Mouse (Mus musculus): ENCODE measurements around the gene Vps8. TPM values are rescaled to one million over a fixed set of nuclear protein-coding genes. Genes with fewer than 3 reads are reported as not detected.
A peak's percentile ranks its signal among the peaks of the same experiment; 100 is the strongest.

Gene Vps8
- total RNA-seq, 2 experiments from 2014 or later = 56.7 to 56.8 TPM

DNA sequence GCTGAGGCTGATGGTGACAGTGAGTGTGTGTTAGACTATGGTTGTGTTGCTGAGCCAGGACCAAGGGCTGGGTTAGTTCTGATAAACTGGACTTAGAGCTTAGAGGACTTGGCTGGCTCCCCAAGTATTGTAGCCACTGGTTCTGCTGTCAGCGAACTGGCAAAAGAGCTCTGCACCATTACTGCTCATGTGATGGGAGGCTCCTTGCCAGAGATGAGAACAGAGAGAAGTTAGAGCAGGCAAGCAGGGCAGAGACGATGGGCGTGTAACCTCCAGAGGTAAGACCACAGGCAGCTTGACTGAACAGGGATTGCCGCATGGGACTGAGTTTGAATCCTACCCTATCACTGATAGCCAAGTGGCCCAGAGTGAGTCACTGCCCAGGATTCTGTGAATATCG is 220.0 kb downstream of the Vps8 start:
- DNase-seq (ENCODE audit: extremely low spot score in 1 of 2, low spot score in 2 of 2) = no peak
- H3K27ac ChIP-seq = peak overlapping the region; percentile 79; the same call in 1 of the 2 replicates
- TF ChIP-seq CTCF (IDR thresholded peaks at IDR 0.05) = no peak
- no peak overlapping the region for H3K4me3 ChIP-seq
- intact Hi-C loops (cut with DNase I) = no loop called here

DNA sequence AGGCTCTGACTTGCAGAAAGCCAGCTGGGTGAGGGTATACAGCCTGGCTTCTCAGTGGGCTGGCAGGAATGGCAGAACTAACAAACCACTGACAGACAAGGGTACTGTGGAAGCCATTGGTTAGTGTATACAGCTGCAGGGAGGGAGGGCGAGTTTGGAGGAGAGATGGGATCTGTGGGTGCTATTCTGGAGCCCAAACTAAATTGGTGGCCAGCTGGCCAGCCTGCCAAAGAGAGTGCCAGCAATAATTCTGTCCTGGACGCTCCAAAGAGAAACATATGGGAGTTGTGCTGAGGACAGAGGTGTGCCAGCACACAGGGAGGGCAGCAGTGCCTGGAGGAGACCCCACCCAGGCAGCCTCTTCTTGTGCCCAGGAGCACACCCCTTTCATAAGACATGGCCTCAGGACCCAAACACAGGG is 220.7 kb downstream of the Vps8 start:
- intact Hi-C loops (cut with DNase I) = no loop called here
- DNase-seq (ENCODE audit: extremely low spot score in 1 of 2, low spot score in 2 of 2) = no peak
- Histone ChIP-seq H3K27ac (peak overlapping the region; percentile 79), H3K4me3 (no peak overlapping the region)
- TF ChIP-seq CTCF (IDR thresholded peaks at IDR 0.05) = no peak

DNA sequence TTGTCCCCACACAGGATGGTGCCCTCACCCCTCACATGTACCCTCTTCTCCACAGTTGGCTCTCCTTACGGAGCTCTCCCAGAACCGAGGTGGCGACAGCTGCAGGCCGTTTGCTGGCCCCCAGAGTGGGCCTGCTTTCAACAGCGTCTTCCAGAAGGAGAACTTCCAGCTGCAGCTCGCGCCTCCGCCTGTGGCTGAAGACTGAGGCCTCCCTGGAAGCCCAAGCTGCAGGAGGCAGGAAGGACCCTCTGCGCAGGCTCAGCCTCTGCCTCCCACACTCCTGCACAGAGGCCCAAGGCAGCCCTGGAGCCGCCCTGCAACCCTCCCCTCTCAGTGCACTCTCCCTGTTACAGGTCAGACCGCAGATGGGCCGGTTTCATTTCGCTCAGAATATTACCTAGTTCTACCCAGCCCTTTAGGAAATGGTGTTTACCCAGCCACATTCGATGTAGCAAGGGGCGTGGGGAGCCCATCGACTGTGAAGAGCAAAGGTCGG is 221.2 kb downstream of the Vps8 start:
- peak in 1 of 2 experiments; percentile 43 for DNase-seq (ENCODE audit: extremely low spot score in 1 of 2, low spot score in 2 of 2)
- intact Hi-C loops (cut with DNase I) = no loop called here
- Histone ChIP-seq H3K27ac (peak overlapping the region; percentile 79), H3K4me3 (no peak overlapping the region)
- no peak for TF ChIP-seq CTCF (IDR thresholded peaks at IDR 0.05)

DNA sequence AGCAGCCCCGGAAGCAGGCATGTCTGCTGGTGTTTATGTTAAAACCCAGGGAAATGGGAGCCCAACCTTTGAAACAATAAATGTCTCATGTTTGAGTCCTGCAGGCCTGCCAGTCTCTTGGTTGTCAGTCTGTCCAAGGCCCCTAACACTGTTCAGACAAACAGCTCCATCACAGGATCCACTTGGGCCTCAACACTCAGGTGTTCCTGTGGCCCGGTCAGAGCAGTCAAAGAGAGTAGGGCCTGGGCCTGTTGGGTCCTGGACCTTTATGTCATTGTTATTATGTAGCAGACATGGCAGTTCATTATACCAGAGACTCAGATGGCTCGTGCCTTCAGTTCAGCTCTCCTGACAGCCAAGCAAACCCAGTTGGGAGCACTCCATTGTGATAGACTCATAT is 221.7 kb downstream of the Vps8 start:
- intact Hi-C loops (cut with DNase I) = no loop called here
- TF ChIP-seq CTCF (IDR thresholded peaks at IDR 0.05) = no peak
- peak overlapping the region; percentile 79; the same call in 1 of the 2 replicates for H3K27ac ChIP-seq
- H3K4me3 ChIP-seq = no peak overlapping the region
- no peak for DNase-seq (ENCODE audit: extremely low spot score in 1 of 2, low spot score in 2 of 2)

DNA sequence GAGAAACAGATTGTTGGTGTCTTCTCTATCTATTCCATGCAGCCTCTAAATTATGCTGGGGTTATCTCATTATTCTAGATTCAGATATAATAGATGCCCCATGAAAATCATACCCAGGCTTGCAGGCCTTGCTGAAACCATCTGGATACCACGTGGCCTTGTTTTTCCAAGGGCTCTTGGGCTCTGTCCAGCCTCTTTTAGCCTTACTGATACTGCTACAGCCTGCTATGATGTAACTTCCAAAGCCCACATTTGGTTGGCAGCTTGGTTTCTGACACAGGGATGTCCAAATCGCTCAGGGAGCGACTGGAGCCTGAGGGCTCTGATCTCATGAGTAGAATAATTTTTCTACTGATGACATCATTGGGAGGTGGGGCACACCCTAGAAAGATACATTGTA is 223.0 kb downstream of the Vps8 start:
- intact Hi-C loops (cut with DNase I) = no loop called here
- H3K27ac ChIP-seq = no peak overlapping the region
- TF ChIP-seq CTCF (IDR thresholded peaks at IDR 0.05) = no peak
- no peak for DNase-seq (ENCODE audit: extremely low spot score in 1 of 2, low spot score in 2 of 2)
- no peak overlapping the region for H3K4me3 ChIP-seq

DNA sequence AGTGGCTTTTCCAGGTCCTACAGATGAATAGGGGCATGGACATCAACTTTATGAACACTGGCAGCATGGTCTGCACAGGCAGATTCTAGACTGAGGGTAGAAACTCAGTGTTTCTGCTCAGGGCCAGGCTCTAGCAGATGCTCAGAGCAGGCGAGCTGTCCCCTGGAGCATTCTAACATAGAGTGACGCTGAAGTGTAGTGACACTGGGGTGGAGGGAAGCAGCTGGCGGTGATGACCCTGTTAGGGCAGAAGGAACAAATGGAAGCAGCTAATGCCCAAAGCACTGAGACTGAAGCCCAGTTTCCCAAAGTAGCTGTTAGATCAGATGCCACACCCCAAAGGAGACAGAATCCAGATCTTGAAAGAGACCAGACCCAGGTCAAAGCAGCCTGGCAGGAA is 223.6 kb downstream of the Vps8 start:
- no peak for DNase-seq (ENCODE audit: extremely low spot score in 1 of 2, low spot score in 2 of 2)
- intact Hi-C loops (cut with DNase I) = no loop called here
- TF ChIP-seq CTCF (IDR thresholded peaks at IDR 0.05) = no peak
- no peak overlapping the region for H3K4me3 ChIP-seq
- H3K27ac ChIP-seq = no peak overlapping the region

DNA sequence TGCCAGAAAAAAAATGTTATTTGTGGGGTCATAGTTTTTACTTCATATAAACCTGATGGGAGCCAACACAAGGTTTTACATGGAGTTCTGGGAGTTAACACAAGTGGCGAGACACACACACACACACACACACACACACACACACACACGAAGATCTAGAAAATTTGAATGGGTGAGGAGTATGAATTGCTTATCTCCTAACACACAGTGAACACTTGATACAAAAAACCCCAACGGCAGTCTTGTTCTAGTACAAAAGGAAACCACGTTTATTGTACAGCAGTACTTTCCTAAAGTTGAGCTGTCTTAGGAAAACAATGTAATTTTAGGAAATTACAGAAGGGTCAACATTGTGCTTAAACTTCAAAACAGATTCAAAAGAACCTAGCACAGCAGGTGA is 225.9 kb downstream of the Vps8 start:
- intact Hi-C loops (cut with DNase I) = no loop called here
- no peak overlapping the region for H3K27ac ChIP-seq
- no peak for DNase-seq (ENCODE audit: extremely low spot score in 1 of 2, low spot score in 2 of 2)
- H3K4me3 ChIP-seq = no peak overlapping the region
- TF ChIP-seq CTCF (IDR thresholded peaks at IDR 0.05) = no peak

DNA sequence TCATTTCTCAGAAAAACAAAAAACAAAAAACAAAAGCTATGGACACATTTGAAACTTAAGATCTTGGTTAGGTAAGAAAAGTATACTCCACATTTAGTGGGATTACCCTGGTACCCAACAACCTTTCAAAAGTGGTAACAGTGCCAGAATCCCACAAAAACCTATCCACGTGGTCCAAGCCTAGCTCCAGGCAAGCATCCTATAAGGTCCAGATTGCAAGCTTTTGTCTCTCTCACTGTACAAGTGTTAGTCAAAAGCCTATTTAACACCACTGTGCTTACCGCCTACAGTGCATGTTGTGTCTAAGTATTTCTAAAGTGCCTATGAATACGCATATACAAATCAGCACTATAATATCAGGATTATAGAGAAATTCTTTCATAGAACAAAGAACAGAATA is 227.4 kb downstream of the Vps8 start:
- Histone ChIP-seq H3K27ac (no peak overlapping the region), H3K4me3 (no peak overlapping the region)
- no peak for DNase-seq (ENCODE audit: extremely low spot score in 1 of 2, low spot score in 2 of 2)
- intact Hi-C loops (cut with DNase I) = no loop called here
- no peak for TF ChIP-seq CTCF (IDR thresholded peaks at IDR 0.05)

DNA sequence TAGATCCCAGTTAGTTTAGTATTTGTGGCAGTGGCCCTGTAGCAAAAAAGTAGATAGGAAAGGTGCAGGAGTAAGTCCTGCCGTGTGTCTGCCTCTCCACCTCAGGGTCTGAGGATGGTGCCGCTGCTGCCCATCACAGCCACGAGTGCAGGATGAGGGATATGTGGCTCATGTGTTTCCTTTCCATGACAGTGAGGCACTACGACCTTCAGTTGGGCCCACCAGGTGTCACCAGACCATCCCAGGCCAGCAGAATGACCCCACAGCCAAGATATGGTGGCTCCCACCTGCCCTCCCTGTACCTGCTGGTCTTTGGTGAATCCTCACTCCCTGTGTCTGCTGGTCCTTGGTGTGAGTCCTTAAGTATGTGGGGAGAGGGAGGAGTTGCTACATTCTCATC is 228.2 kb downstream of the Vps8 start:
- H3K27ac ChIP-seq = no peak overlapping the region
- intact Hi-C loops (cut with DNase I) = no loop called here
- TF ChIP-seq CTCF (IDR thresholded peaks at IDR 0.05) = no peak

DNA sequence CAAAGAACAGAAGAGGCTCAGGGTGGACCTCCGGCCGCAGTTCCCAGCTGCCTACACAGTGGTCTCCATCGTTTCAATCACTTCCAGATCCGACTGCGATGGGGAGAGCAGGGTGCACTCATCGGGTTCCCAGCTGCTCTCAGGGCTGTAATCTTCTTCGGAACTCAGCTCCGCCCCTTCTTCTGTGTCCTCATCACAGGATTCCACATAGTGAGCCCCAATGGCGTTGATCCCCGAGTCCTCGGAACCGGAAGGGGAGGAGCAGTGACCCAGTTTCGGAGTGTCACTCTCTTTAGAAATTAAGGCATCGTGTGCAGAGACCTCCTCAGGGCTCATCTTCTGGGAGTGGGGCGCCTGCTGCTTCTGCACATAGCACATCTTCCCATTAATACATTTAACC is 230.2 kb downstream of the Vps8 start:
- H3K4me3 ChIP-seq = no peak overlapping the region
- no peak overlapping the region for H3K27ac ChIP-seq
- TF ChIP-seq CTCF (IDR thresholded peaks at IDR 0.05) = no peak
- DNase-seq (ENCODE audit: extremely low spot score in 1 of 2, low spot score in 2 of 2) = no peak
- intact Hi-C loops (cut with DNase I) = no loop called here

More for the DNA sequence above, 228.2 kb downstream of the Vps8 start:
- DNase-seq (ENCODE audit: extremely low spot score in 1 of 2, low spot score in 2 of 2) = no peak
- no peak overlapping the region for H3K4me3 ChIP-seq

DNA sequence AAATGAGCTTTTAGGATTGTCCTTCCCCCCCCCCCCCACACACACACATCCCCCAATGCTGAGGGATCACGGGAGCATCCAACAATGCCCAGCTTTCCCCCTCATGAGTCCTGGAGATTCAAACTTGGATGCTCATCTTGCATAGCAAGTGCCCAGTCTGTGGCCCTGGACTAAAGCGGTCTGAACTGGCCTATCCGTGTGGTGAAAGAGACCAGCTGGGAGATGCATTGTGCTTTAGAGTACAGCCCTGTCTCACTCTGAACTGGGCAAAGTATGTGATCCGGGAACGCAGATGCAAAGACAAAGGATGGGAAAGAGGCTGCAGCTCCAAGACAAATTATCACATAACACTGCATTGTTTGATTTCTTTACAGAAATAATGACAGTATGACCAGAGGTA is 231.5 kb downstream of the Vps8 start:
- intact Hi-C loops (cut with DNase I) = no loop called here
- no peak for TF ChIP-seq CTCF (IDR thresholded peaks at IDR 0.05)
- no peak for DNase-seq (ENCODE audit: extremely low spot score in 1 of 2, low spot score in 2 of 2)
- Histone ChIP-seq H3K4me3 (no peak overlapping the region), H3K27ac (no peak overlapping the region)

DNA sequence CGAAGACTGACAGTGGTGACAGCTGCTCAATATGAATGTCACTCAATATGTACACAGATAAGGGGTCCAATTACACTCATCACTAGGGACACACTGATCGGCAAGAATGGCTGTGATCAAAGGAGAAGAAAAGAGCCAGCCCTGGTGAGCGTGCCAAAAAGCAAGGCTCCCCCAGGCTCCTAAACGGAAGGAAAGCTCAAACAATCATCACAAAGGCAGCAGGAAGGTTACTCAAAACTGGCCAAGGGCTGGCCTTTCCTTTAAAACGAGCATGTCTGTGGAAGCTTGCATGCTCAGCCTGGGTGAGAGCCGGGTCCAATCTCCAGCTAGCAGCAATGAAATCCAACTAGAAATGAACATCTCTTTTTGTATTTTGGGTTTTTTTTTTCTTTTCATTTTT is 232.4 kb downstream of the Vps8 start:
- no peak for DNase-seq (ENCODE audit: extremely low spot score in 1 of 2, low spot score in 2 of 2)
- TF ChIP-seq CTCF (IDR thresholded peaks at IDR 0.05) = no peak
- intact Hi-C loops (cut with DNase I) = no loop called here
- H3K4me3 ChIP-seq = no peak overlapping the region
- no peak overlapping the region for H3K27ac ChIP-seq

DNA sequence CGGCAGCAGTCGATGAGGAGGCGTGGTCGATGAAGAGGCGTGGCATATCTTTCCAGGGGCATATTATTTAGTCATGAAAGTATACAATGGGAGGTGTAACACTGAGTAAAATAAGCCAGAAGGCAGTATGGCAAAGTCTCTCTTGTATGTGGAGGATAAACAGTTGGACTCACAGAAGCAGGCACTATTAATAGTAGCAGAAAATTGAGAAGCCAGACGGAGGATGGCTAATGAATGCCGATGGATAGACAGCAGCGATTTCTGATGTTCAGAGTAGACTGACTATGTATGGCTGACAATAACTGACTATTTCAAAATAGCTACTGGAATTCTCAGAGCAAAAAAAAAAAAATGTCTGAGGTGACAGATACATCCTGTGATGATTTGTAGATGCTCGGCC is 233.0 kb downstream of the Vps8 start:
- intact Hi-C loops (cut with DNase I) = no loop called here
- no peak overlapping the region for H3K4me3 ChIP-seq
- TF ChIP-seq CTCF (IDR thresholded peaks at IDR 0.05) = no peak
- DNase-seq (ENCODE audit: extremely low spot score in 1 of 2, low spot score in 2 of 2) = no peak
- H3K27ac ChIP-seq = no peak overlapping the region

All from left cerebral cortex, adult 2 months (tissue).